Mouse (Mus musculus) cerebral cortex, adult 2 months (tissue): ENCODE data around the gene Dnajb2.

Source experiments
- WGBS: fragments of 180-500 bp; shearing (Covaris S2); methylation state at CpG from one replicate; pipeline ENCODE4 v1.1.7; 2018; 5-methylcytosine and 5-hydroxymethylcytosine counted together

Dnajb2 gene

GRCm38 (mm10) chr1:75219078-75219477, 17.1 kb upstream of the Dnajb2 start:
- WGBS: under 1% methylated on average over 24 of the region's 24 CpGs

- 1% methylated on average over 34 of the region's 34 CpGs for WGBS
Measured at GRCm38 (mm10) chr1:75219531-75219930, 16.7 kb upstream of the Dnajb2 start, which contains the start of gene Tuba4a. Gene Tuba4a (minus strand): TSS chr1:75219865.

- 82% methylated on average over 3 of the region's 3 CpGs for WGBS
Measured at GRCm38 (mm10) chr1:75221538-75221937, 14.7 kb upstream of the Dnajb2 start.

GRCm38 (mm10) chr1:75222926-75223325, 13.3 kb upstream of the Dnajb2 start:
- 82% methylated on average over 6 of the region's 6 CpGs for WGBS

DNA sequence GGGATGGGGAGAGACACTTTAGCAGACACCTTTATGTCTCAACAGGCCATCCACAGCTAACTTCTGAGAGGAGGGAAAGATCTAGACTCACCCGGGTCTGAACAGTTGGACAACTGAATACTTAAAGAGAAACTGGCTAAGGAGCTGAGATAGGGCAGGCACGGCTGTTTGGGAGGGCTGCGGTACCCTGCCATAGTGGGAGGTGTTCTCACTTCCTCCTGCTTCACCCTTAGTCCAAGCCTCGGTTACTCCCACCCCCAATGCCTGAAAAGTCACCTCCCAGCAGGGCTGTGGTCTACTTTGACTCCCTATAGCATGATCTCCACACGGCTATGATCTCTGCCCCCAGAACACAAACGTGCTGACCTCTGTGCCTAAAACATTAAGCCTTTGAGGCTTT, 12.7 kb upstream of the Dnajb2 start:
- WGBS: 65% methylated on average over 6 of the region's 6 CpGs

DNA sequence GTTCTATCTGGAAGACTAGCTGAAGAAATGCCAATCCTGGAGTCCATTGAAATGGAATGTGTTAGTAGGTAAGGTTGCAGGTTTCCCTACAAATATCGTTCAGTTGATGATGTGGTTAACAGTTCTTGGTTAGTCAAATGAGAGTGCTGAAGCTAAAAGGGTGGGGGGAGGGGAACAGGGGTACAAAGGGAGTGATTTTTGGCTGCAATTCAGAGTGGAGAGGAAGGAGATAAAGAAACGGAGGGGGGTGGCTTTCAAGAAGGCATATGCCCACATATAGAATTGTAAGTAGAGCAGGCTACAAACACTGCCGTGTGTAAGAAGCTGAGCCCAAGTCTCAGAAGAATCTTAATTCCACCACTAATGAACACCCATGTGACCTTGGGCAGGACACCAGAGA, 10.7 kb upstream of the Dnajb2 start:
- 40% methylated on average over 3 of the region's 3 CpGs for WGBS

DNA sequence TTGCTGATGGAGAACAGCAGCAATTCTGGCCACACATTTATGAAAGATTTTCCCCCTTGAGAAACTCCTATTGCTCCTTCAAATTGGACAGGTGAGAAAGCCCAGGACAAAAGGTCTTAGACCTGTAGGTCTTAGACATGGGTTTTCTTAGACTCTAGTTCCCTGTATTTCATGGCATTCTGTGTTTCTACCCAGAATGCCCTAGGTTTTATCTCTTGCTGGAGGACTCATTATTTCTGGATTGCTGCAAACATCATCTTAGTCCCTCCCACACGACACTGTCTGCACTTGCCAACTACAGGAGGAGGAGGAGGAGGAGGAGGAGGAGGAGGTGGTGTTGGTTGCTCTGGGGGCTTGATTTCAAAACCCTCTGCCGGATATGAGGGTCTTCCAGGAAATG, 10.1 kb upstream of the Dnajb2 start:
- WGBS: 45% methylated on average over 2 of the region's 2 CpGs

DNA sequence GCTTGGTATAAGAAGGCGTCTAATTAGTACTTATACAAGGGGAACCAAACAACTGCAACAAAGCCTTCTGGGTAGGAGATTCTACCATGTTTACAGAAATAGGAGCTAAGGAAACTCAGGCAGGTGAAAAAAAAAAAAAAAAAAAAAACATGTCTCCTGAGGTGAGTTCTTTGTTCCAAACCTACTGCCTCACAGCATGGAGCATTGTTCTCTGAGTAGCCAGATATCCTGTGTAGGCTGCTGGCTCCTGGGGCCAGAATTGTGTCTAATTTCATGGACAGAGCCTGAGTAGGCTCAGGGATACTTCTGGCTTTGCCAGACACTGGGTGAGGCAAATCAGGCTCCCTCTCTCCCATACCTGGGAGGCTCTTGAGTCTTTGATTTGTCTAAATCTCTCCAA, 8.6 kb upstream of the Dnajb2 start:
- WGBS: 64% methylated on average over 1 of the region's 1 CpGs

DNA sequence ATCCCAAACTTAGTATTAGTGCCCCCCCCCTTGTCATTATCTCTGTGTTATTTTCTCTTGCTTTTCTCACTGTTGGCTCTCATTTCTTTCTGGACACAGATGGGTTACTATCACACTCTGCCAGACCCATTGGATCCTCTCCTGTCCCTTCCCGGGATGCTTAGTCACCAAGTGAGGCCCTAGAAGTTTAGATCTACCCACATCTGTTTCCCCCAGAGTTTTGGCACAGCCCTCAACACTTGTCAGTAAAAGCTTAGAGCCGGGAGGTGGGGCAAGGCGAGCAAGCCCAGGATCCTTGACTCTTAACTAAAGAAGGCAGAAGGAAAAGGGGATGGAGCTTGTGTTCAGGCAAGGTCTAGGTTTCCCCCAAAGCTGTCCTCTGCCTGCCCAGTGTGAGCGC, 7.0 kb upstream of the Dnajb2 start:
- 63% methylated on average over 4 of the region's 4 CpGs for WGBS

- WGBS: 61% methylated on average over 7 of the region's 7 CpGs
Measured at GRCm38 (mm10) chr1:75230335-75230994, 5.7 kb upstream of the Dnajb2 start.

GRCm38 (mm10) chr1:75231224-75231623, 5.0 kb upstream of the Dnajb2 start:
- 58% methylated on average over 4 of the region's 4 CpGs for WGBS

- WGBS: 74% methylated on average over 5 of the region's 5 CpGs
Measured at GRCm38 (mm10) chr1:75231664-75232152, 4.5 kb upstream of the Dnajb2 start, which contains the start of gene A630095N17Rik. Gene A630095N17Rik (minus strand): TSS chr1:75232102.

DNA sequence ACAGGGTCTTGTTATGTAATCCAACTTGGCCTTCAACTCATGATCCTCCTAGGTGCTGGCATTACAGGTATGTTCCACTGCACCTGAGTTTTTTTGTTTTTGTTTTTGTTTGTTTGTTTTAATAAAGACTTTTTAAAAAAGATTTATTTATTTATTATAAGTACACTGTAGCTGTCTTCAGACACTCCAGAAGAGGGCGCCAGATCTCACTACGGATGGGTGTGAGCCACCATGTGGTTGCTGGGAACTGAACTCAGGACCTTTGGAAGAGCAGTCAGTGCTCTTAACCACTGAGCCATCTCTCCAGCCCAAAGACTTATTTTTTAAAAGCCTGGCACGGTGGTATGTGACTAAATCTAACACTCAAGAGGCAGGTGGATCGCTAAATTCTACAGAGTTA, 3.7 kb upstream of the Dnajb2 start:
- WGBS: 70% methylated on average over 4 of the region's 4 CpGs

DNA sequence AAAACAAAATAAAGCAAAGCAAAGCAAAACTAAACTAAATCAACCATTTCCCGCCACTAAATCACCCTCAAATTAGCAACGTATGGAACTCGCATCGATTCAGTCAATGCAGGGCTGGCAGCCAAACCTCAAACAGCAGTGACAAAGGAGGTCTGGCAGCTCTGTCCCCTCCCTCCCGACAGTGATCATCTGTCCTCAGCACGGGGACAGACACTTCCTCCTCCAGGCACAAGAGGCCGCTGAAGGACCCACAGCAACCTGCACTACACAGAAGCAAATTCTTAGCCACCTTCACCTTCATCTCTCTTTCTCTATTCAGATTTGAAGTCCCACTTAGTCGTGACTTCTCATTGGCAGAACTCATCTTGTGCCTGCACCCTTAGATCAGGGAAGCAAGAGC, 1.6 kb upstream of the Dnajb2 start:
- 1% methylated on average over 8 of the region's 8 CpGs for WGBS

DNA sequence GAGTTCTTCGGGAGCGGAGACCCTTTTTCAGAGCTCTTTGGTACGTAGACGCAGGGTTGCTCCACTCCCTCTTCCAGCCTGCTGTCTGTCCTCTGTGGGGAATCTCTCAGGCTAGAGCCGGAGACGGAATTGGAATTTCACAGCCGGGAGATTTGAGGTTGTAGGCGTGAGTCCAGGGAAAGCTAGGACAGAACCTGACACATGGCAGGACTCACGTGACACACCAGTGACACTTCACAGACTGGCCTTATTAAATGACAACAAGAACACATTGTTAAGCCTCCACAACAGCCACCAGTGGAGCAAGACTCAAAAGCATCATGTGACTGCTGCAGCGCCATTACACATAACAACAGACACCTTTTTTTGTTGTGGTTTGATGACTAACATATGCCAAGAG, 3.4 kb downstream of the Dnajb2 start:
- WGBS: 52% methylated on average over 10 of the region's 10 CpGs

- 85% methylated on average over 14 of the region's 14 CpGs for WGBS
Measured at GRCm38 (mm10) chr1:75243411-75243810, 7.2 kb downstream of the Dnajb2 start.

DNA sequence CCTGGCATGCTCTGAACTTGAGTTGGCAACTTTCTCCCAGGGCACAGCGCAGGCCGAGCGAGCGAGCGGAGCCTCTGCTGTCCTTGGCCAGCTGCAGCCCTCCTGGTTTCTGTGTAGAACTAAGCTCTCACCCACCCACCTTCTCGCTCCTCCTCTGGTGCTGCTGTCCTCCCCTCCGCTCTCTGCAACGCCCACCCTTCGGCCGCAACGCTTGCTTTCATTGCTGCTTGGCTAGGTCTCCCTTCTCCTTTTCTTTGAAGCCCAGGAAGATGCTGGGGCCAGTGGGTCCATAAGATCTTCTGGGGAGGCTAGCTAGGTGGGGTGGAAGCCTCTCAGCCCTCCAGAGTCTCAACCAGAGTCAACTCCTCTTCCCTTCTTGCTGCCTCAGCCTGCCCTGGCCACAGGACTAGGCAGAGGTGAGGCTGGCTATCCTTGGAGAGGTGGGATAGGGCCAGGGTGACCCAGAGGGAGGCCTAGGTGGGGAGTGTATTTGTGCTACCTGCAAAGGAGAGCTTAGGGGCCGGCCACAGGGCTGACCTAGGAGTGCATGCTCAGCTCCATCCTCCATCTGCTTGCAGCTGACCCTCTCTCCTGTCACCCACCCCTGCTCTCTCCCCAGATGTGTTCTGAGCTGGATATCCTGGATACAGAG, 8.1 kb downstream of the Dnajb2 start:
- WGBS: 58% methylated on average over 12 of the region's 12 CpGs

- WGBS: 20% methylated on average over 4 of the region's 4 CpGs
Measured at GRCm38 (mm10) chr1:75244836-75245235, 8.6 kb downstream of the Dnajb2 start.

- 70% methylated on average over 16 of the region's 16 CpGs for WGBS
Measured at GRCm38 (mm10) chr1:75247071-75247930, 11.1 kb downstream of the Dnajb2 start.

DNA sequence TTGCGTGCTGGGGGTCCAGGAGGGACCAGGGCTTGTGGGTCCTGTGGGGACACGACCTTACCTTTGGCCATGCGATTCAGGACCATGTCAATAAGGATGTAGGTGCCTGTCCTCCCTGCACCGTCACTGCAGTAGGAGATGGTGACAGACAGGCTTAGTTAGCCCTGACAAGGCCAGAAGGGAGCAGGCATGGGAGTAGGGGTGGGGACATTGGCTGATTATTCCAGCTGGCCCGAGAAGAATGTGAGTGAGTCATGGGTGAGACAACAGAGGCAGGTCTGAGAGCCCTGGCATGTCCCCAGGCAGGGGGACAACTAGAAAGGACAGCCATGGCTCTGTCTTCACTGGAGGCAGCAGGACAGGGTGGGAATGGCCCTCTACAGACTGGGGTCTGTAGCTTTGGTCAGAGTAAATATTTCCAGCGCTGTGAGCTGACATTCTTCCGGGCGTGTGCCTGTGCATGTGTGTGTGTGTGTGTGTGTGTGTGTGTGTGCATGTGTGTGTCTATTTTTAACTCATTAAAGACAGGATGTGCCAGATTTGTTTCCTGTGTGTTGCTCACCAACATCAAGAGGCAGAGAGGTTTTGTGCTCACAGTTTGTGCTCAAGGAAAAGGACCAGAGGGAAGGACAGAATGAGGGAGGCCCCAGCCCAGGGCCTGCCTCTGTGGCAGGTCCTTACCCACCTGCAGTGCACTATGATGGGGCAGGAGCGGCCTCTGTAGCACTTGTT, 12.0 kb downstream of the Dnajb2 start:
- 39% methylated on average over 9 of the region's 9 CpGs for WGBS

GRCm38 (mm10) chr1:75250498-75250897, 14.3 kb downstream of the Dnajb2 start:
- 68% methylated on average over 3 of the region's 3 CpGs for WGBS
